Mouse (Mus musculus) neutrophil, adult 5-6 weeks (primary cell): ENCODE measurements at regions not wholly inside any gene's neighbourhood (a gene's known extent, or its start where the extent isn't known, plus 50 kb on each side); places are given as distances from the start of the nearest gene placed in this dataset.

ENCODE experiments used
- ATAC-seq: fragments of 151-379, 151-347 bp; 2 replicates; pipeline ENCODE4 v1.8.0; 2017; ENCODE audit warnings: mild to moderate bottlenecking, moderate TSS enrichment; ENCODE audit not compliant: insufficient number of reproducible peaks, poor library complexity, low FRiP score, severe bottlenecking; ENCODE audit errors: extremely low read depth

DNA sequence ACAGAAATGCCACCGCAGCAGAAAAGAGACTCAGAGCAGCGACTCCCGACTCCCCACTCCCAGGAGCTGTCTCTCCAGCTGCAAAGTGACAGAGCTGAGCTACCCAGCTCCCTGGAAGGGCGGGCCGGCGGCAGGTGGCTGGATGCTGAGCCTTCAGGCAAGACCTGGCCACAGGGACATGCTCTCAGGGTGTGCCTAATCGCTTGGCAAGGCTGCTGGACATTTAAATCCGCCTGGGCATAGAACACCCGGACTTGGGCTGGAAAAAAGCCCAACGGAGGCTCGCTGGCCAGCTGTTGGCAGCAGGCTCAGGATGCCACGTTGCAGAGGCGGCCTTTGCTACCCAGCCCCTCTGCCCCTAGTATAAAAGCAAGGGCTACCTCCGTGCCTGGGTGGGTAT is 74.6 kb upstream of the Mgme1 start:
- no peak for ATAC-seq

DNA sequence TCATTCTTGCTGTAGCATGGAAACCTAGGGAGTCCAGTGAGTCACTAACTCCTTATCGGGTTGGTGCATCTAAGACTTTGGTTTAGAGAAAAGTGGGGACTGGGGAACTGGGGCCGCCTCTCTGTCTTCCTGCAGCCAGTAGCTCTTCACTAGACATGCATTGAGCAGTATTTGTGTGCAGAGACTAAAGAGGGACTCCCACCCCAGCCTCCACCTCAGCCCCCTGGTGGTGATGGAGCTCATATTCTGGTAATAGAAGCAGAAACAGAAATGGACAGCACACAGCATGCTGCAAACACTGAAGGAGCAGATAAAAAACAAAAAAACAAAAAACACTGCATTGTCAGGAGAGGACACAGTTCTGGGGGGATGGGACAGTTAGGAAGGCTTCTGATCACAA is 73.3 kb upstream of the Mgme1 start:
- ATAC-seq: peak; percentile 44; the same call in 1 of the 2 replicates

GRCm38 (mm10) chr2:144198326-144199051 is 72.0 kb upstream of the Mgme1 start:
- no peak for ATAC-seq
